Mouse (Mus musculus) cerebellum, postnatal 10 days (tissue): ENCODE results near the gene Ror1.

Source experiments
- DNase-seq, 2 experiments: peaks; one replicate each; pipeline ENCODE4 v3.0.0; 2021; ENCODE audit warnings: mixed read lengths in 2 of 2

Ror1 gene

GRCm38 (mm10) chr4:100398079-100398478, 302.5 kb downstream of the Ror1 start:
- no peak for DNase-seq

DNA sequence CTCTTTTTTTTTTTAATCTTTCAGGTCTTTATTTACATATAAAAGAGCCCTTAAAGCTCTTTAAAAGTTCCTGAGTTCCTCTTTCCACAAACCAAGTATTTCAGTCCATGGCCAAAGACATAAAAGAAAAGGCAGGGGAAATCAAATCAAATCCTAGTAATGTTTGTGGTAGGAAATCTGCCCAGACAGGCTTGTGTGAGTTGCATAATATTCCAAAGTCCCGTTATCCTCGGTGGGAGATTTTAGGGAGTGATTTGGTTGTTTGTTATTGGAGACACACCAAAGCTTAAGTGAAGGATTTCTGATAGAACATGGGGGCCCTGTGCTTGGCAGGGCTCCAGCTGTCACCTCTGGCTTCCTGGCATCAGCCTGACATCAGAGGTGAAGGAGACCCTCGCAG, 305.5 kb downstream of the Ror1 start:
- DNase-seq, result no peak

DNA sequence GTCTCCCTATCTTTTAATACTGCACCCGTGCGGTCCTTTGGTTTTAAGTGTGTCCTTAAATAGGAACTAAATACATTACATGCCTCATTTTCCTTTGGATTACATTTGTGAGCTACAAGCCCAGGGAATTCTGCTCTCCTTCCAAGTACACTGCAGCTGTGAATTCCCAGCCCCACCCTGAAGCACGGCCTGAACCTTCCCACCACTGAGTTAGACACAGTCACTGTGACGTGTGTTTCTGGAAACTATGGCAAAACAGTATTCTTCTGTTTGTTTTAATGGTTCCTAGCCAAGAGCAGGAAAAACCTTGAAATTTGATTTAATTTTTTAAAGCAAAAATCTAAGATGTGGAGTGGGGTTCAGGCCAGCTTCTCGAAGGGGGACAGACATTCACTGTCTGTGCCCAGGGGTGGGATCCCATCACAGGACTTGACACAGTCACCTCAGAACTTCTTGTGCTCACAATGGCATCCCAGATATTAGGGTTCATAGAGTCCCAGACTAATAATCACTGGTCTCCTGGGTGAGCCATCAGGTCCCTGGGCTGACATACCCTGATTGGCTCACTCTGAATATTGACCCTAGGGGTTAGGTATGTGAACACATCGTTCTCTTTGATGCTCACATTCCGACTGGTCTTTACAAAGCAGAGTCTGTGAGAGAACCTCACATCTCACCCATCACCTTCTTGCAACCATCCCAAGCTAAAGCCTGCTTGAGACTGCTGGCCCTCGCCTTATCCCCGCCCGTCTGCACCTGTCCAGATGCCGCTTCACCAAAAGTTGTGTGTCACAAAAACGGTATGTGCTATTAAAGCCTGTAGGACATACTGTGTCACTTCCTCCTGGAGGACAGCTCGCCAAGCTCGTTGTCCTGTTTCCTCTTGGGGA, 306.2 kb downstream of the Ror1 start:
- DNase-seq, result no peak

DNA sequence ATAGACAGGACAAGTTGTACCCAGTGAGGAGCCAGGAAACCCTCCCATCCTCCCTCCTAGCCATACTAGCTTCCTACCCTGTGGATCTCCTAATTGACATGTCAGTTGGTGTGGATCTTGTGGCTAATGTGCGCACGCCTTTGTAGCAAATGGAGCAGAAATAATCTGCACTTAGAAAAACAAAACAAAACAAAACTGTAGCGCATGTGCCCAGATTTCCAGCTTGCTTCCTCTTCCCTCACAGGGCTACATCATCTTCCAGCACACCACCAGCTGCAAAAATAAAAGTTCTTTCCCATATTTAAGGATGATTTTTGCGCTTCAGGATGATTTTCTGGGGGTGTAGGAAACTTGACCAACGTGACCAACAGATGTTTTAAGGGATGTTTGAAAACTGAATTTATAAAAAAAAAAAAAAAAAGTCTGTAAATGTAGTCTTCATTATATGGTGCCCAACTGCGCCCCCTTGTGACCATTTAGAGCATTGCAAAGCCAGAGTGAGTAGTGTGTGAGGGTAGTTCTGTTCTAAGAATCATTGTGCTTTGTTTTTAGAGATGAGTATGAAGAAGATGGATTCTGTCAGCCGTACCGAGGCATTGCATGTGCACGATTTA, 311.8 kb downstream of the Ror1 start:
- peak; percentile 87 to 91 for DNase-seq

DNA sequence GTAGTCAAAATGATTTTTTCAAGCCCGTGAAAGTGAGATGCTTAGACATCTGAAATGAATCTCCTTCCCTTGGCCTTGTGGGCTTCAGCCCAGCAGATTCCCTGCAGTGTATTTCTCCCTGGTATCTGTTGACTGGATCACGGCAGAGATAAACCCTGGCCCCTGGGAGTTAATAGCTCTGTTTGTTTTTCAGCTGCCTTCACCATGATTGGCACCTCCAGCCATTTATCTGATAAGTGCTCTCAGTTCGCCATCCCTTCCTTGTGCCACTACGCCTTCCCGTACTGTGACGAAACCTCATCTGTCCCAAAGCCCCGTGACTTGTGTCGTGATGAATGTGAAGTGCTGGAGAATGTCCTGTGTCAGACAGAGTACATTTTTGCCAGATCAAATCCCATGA, 313.9 kb downstream of the Ror1 start:
- DNase-seq, result no peak

- no peak for DNase-seq
Measured at GRCm38 (mm10) chr4:100411841-100412539, 316.4 kb downstream of the Ror1 start.

- peak; percentile 17 to 45 for DNase-seq
Measured at GRCm38 (mm10) chr4:100422756-100423155, 327.2 kb downstream of the Ror1 start.

DNA sequence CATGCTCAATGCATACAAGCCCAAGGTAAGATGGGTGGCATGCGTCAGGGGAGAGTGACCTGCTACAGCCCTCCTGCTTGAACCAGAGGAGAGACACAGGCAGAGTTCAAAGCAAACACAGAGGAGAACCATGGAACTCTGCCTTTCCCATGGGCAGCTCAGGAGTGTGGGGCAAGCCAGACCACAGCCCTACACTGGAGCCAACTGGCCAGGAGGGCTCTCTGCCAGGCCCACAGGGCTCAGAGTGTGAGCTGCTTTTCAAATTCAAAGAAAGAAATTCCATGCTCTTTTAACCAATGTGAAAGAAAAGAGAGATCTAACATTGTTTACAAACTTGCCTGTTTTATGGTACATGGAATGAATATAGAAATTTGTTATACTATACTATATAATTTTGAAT, 330.5 kb downstream of the Ror1 start:
- peak; percentile 39 to 67 for DNase-seq

- peak; percentile 24 to 27 for DNase-seq
Measured at GRCm38 (mm10) chr4:100429371-100429900, 333.8 kb downstream of the Ror1 start.

DNA sequence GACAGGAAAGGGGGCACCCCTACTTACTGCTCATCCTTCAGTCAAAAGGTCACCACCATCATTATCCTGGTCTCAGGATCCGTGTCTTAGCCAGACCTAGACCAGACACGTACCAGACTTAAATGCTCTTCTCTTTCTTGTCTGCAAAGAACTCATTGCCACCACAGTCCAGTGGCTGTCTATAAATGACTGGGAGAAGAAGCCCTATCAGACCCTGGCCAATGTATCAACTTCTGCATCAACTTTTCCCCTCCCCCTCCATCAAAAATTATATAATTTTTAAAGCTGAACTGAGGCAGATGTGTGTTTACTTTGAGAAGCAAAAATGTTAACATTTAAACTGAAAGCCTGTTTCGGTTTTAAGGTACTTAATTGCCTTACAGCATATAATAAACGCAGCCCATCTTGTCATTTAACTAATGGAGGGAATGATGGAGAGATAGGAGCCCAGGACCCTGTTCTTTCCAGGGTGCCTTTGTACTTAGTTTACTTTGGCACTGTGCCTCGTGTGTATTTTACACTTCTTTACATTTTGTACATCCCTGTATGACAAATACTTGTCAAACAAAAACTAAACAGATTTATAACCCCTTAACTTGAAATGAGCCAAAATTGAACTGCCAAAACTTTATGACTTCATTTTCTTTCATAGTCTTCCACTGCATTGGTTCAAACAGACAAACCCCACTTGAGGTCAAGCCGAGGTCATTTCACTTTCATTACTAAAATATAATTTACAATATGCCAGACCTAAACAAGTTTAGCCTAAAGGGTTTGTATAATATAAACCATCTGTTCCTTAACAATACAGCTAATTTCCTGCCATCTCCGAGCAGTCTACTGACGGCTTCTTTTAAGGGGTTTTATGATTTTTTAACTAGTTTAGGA, 339.9 kb downstream of the Ror1 start:
- DNase-seq, result no peak

DNA sequence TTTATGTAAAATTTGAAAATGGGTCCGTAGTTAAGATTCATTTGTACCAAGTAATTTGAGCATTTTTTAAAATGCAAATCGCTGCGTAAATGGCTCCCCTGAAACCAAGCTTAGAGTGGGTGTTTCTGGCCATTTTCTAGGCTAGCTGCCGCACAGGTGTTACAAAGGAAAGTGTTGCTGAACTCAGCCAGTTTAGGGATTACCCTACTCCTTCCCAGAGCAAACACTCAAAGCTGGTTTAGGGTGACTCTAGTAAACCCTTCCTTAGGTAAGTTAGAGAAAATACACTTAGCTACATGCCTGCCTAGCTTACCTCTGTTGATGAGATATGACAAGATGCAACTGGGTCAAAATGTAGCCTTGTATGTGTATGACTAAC, 340.6 kb downstream of the Ror1 start:
- DNase-seq, result no peak

GRCm38 (mm10) chr4:100446897-100447296, 351.3 kb downstream of the Ror1 start:
- no peak for DNase-seq

- no peak for DNase-seq
Measured at GRCm38 (mm10) chr4:100462493-100463120, 367.0 kb downstream of the Ror1 start.

- DNase-seq, result peak; percentile 70 to 79
Measured at GRCm38 (mm10) chr4:100478592-100479321, 383.2 kb downstream of the Ror1 start, which contains the start of gene Ube2u. Ube2u (plus strand) TSS chr4:100478849.

DNA sequence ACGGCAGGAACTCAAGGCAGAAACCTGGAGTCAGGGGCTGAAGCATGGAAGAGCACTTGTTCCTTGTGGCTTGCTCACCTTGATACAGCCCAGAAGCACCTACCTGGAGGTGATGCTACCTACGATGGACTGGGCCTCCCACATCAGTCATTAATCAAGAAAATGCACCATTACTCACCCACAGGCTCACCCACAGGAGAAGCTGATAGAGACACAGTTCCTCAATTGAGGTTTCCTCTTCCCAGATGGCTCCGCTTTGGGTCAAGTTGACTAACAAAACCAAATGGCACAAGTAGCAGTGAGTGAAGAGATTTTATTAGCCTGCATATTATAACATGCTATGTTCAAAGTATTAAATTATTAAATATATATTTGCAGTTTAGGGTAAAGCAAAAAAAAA, 392.9 kb downstream of the Ror1 start:
- no peak for DNase-seq
